Mouse (Mus musculus) c-Kit-positive CD71-positive TER-119-positive erythroid progenitor cells, embryonic 14.5 days (primary cell): ENCODE data around the gene Zfp119b.
"Not testable (repeated sequence)": the region's sequence is repeated elsewhere in the genome, so short reads cannot be mapped to it uniquely, and the experiment has no call there.

Source experiments
- DNase-seq: peaks from one replicate; pipeline ENCODE4 v3.0.0-alpha.2; 2013; ENCODE audit warnings: low spot score

Zfp119b gene

GRCm38 (mm10) chr17:55957726-55958583 is 8.7 kb upstream of the Zfp119b start:
- no peak for DNase-seq

- DNase-seq = peak; percentile 69
Measured at GRCm38 (mm10) chr17:55957168-55957567, 7.9 kb upstream of the Zfp119b start.

GRCm38 (mm10) chr17:55956591-55956990 is 7.3 kb upstream of the Zfp119b start:
- DNase-seq = no peak

- peak; percentile 70 for DNase-seq
Measured at GRCm38 (mm10) chr17:55956129-55956528, 6.8 kb upstream of the Zfp119b start.

GRCm38 (mm10) chr17:55954229-55954628 is 4.9 kb upstream of the Zfp119b start:
- no peak for DNase-seq

GRCm38 (mm10) chr17:55953751-55954150 is 4.5 kb upstream of the Zfp119b start:
- no peak for DNase-seq

GRCm38 (mm10) chr17:55952447-55953027 is 3.2 kb upstream of the Zfp119b start, which contains the start of gene Ebi3:
TSS of gene Ebi3 (plus strand) at chr17:55952640.
- no peak for DNase-seq

GRCm38 (mm10) chr17:55952041-55952440 is 2.7 kb upstream of the Zfp119b start:
- no peak for DNase-seq

- no peak for DNase-seq
Measured at GRCm38 (mm10) chr17:55950601-55951000, 1.3 kb upstream of the Zfp119b start.

- DNase-seq = no peak
Measured at GRCm38 (mm10) chr17:55948647-55949046, 653 bp downstream of the Zfp119b start.

- DNase-seq = no peak
Measured at GRCm38 (mm10) chr17:55945696-55946095, 3.6 kb downstream of the Zfp119b start.

GRCm38 (mm10) chr17:55944866-55945682 is 4.2 kb downstream of the Zfp119b start:
- peak; percentile 73 for DNase-seq

GRCm38 (mm10) chr17:55944387-55944865 is 4.9 kb downstream of the Zfp119b start:
- not testable (repeated sequence) for DNase-seq

- no peak for DNase-seq
Measured at GRCm38 (mm10) chr17:55933191-55933590, 16.1 kb downstream of the Zfp119b start.

GRCm38 (mm10) chr17:55932635-55933034 is 16.7 kb downstream of the Zfp119b start:
- peak; percentile 78 for DNase-seq

- DNase-seq = peak; percentile 66
Measured at GRCm38 (mm10) chr17:55931553-55932502, 17.5 kb downstream of the Zfp119b start.

- DNase-seq = no peak
Measured at GRCm38 (mm10) chr17:55906669-55907068, 42.6 kb downstream of the Zfp119b start.

GRCm38 (mm10) chr17:55904131-55904530 is 45.2 kb downstream of the Zfp119b start:
- no peak for DNase-seq

- DNase-seq = no peak
Measured at GRCm38 (mm10) chr17:55903687-55904086, 45.6 kb downstream of the Zfp119b start.

GRCm38 (mm10) chr17:55903087-55903486 is 46.2 kb downstream of the Zfp119b start:
- no peak for DNase-seq

- DNase-seq = peak; percentile 20
Measured at GRCm38 (mm10) chr17:55892406-55892955, 56.8 kb downstream of the Zfp119b start.
